Mouse (Mus musculus): ENCODE measurements around the gene Sik3. TPM values are rescaled to one million over a fixed set of nuclear protein-coding genes. Genes with fewer than 3 reads are reported as not detected.

Sik3 gene
- polyA plus RNA-seq, 1 experiment: 32.0 TPM

GRCm38 (mm10) chr9:46198936-46199335 is 186.3 kb downstream of the Sik3 start:
- Histone ChIP-seq H3K79me3 (ENCODE audit: low read depth) (no peaks in the 10 kb centered on the region), H3K79me2 (ENCODE audit: control insufficient read depth, insufficient read depth) (no peaks in the 10 kb centered on the region), H3ac (ENCODE audit: control insufficient read depth, insufficient read length, low read depth) (no peak overlapping the region), H3K4me3 (ENCODE audit: insufficient read depth, poor library complexity, severe bottlenecking) (no peak overlapping the region), H3K36me3 (ENCODE audit: control insufficient read depth, insufficient read depth) (peaks cover 60% of the 10 kb centered on the region), H3K27me3 (ENCODE audit: control insufficient read depth, insufficient read depth, insufficient read length) (no peaks in the 10 kb centered on the region)
- TF ChIP-seq MYOG (IDR thresholded peaks at IDR 0.05; ENCODE audit: control insufficient read depth, extremely low read depth, insufficient read length) (no peak), USF1 (IDR thresholded peaks at IDR 0.05; ENCODE audit: low read depth) (no peak), MYOD1 (IDR thresholded peaks at IDR 0.05; ENCODE audit: control insufficient read depth, insufficient read length, low read depth) (no peak), MAX (IDR thresholded peaks at IDR 0.05) (no peak), CTCF (IDR thresholded peaks at IDR 0.05; ENCODE audit: control insufficient read depth, insufficient read depth, insufficient read length) (no peak), CEBPB (IDR thresholded peaks at IDR 0.05; ENCODE audit: low read depth) (no peak), FOSL1 (IDR thresholded peaks at IDR 0.05; ENCODE audit: insufficient read depth, low read length, poor library complexity, severe bottlenecking) (no peak)

GRCm38 (mm10) chr9:46199609-46200008 is 187.0 kb downstream of the Sik3 start:
- Histone ChIP-seq H3K27me3 (ENCODE audit: control insufficient read depth, insufficient read depth, insufficient read length) (no peaks in the 10 kb centered on the region), H3K4me3 (ENCODE audit: insufficient read depth, poor library complexity, severe bottlenecking) (no peak overlapping the region), H3K79me3 (ENCODE audit: low read depth) (no peaks in the 10 kb centered on the region), H3K36me3 (ENCODE audit: control insufficient read depth, insufficient read depth) (peaks cover 56% of the 10 kb centered on the region), H3ac (ENCODE audit: control insufficient read depth, insufficient read length, low read depth) (no peak overlapping the region), H3K79me2 (ENCODE audit: control insufficient read depth, insufficient read depth) (no peaks in the 10 kb centered on the region)
- TF ChIP-seq CTCF (IDR thresholded peaks at IDR 0.05; ENCODE audit: control insufficient read depth, insufficient read depth, insufficient read length) (no peak), FOSL1 (IDR thresholded peaks at IDR 0.05; ENCODE audit: insufficient read depth, low read length, poor library complexity, severe bottlenecking) (no peak), MYOD1 (IDR thresholded peaks at IDR 0.05; ENCODE audit: control insufficient read depth, insufficient read length, low read depth) (no peak), MAX (IDR thresholded peaks at IDR 0.05) (no peak), CEBPB (IDR thresholded peaks at IDR 0.05; ENCODE audit: low read depth) (no peak), MYOG (IDR thresholded peaks at IDR 0.05; ENCODE audit: control insufficient read depth, extremely low read depth, insufficient read length) (no peak), USF1 (IDR thresholded peaks at IDR 0.05; ENCODE audit: low read depth) (no peak)

GRCm38 (mm10) chr9:46206834-46207500 is 194.3 kb downstream of the Sik3 start:
- H3K36me3 ChIP-seq (ENCODE audit: control insufficient read depth, insufficient read depth): peaks cover 29% of the 10 kb centered on the region
- H3K4me3 ChIP-seq (ENCODE audit: insufficient read depth, poor library complexity, severe bottlenecking): no peak overlapping the region
- H3ac ChIP-seq (ENCODE audit: control insufficient read depth, insufficient read length, low read depth): no peak overlapping the region

GRCm38 (mm10) chr9:46207501-46207869 is 194.9 kb downstream of the Sik3 start:
- Histone ChIP-seq H3K79me2 (ENCODE audit: control insufficient read depth, insufficient read depth) (no peaks in the 10 kb centered on the region), H3K27me3 (ENCODE audit: control insufficient read depth, insufficient read depth, insufficient read length) (no peaks in the 10 kb centered on the region), H3K79me3 (ENCODE audit: low read depth) (no peaks in the 10 kb centered on the region), H3K4me3 (ENCODE audit: insufficient read depth, poor library complexity, severe bottlenecking) (no peak overlapping the region), H3ac (ENCODE audit: control insufficient read depth, insufficient read length, low read depth) (no peak overlapping the region), H3K36me3 (ENCODE audit: control insufficient read depth, insufficient read depth) (peaks cover 24% of the 10 kb centered on the region)
- TF ChIP-seq MAX (IDR thresholded peaks at IDR 0.05) (no peak), USF1 (IDR thresholded peaks at IDR 0.05; ENCODE audit: low read depth) (no peak), FOSL1 (IDR thresholded peaks at IDR 0.05; ENCODE audit: insufficient read depth, low read length, poor library complexity, severe bottlenecking) (no peak), MYOD1 (IDR thresholded peaks at IDR 0.05; ENCODE audit: control insufficient read depth, insufficient read length, low read depth) (no peak), CTCF (IDR thresholded peaks at IDR 0.05; ENCODE audit: control insufficient read depth, insufficient read depth, insufficient read length) (no peak), CEBPB (IDR thresholded peaks at IDR 0.05; ENCODE audit: low read depth) (no peak), MYOG (IDR thresholded peaks at IDR 0.05; ENCODE audit: control insufficient read depth, extremely low read depth, insufficient read length) (no peak)

More at GRCm38 (mm10) chr9:46206834-46207500, 194.3 kb downstream of the Sik3 start:
- H3K79me2 ChIP-seq (ENCODE audit: control insufficient read depth, insufficient read depth): no peaks in the 10 kb centered on the region
- TF ChIP-seq CEBPB (IDR thresholded peaks at IDR 0.05; ENCODE audit: low read depth) (no peak), MAX (IDR thresholded peaks at IDR 0.05) (no peak), MYOG (IDR thresholded peaks at IDR 0.05; ENCODE audit: control insufficient read depth, extremely low read depth, insufficient read length) (no peak), CTCF (IDR thresholded peaks at IDR 0.05; ENCODE audit: control insufficient read depth, insufficient read depth, insufficient read length) (no peak), FOSL1 (IDR thresholded peaks at IDR 0.05; ENCODE audit: insufficient read depth, low read length, poor library complexity, severe bottlenecking) (no peak), MYOD1 (IDR thresholded peaks at IDR 0.05; ENCODE audit: control insufficient read depth, insufficient read length, low read depth) (no peak), USF1 (IDR thresholded peaks at IDR 0.05; ENCODE audit: low read depth) (no peak)
- no peaks in the 10 kb centered on the region for H3K27me3 ChIP-seq (ENCODE audit: control insufficient read depth, insufficient read depth, insufficient read length)
- H3K79me3 ChIP-seq (ENCODE audit: low read depth): no peaks in the 10 kb centered on the region

- H3K36me3 ChIP-seq (ENCODE audit: control insufficient read depth, insufficient read depth): peaks cover 19% of the 10 kb centered on the region
- H3K27me3 ChIP-seq (ENCODE audit: control insufficient read depth, insufficient read depth, insufficient read length): no peaks in the 10 kb centered on the region
- no peaks in the 10 kb centered on the region for H3K79me2 ChIP-seq (ENCODE audit: control insufficient read depth, insufficient read depth)
- H3K4me3 ChIP-seq (ENCODE audit: insufficient read depth, poor library complexity, severe bottlenecking): no peak overlapping the region
- no peaks in the 10 kb centered on the region for H3K79me3 ChIP-seq (ENCODE audit: low read depth)
- H3ac ChIP-seq (ENCODE audit: control insufficient read depth, insufficient read length, low read depth): no peak overlapping the region
- no peak for TF ChIP-seq CEBPB (IDR thresholded peaks at IDR 0.05; ENCODE audit: low read depth)
- TF ChIP-seq FOSL1 (IDR thresholded peaks at IDR 0.05; ENCODE audit: insufficient read depth, low read length, poor library complexity, severe bottlenecking): no peak
- TF ChIP-seq CTCF (IDR thresholded peaks at IDR 0.05; ENCODE audit: control insufficient read depth, insufficient read depth, insufficient read length): no peak
- no peak for TF ChIP-seq USF1 (IDR thresholded peaks at IDR 0.05; ENCODE audit: low read depth)
- no peak for TF ChIP-seq MYOG (IDR thresholded peaks at IDR 0.05; ENCODE audit: control insufficient read depth, extremely low read depth, insufficient read length)
- no peak for TF ChIP-seq MAX (IDR thresholded peaks at IDR 0.05)
- no peak for TF ChIP-seq MYOD1 (IDR thresholded peaks at IDR 0.05; ENCODE audit: control insufficient read depth, insufficient read length, low read depth)
Measured at GRCm38 (mm10) chr9:46208401-46208974, 195.9 kb downstream of the Sik3 start.
